Mouse (Mus musculus) adrenal gland, adult 2 months (tissue): ENCODE measurements at regions not wholly inside any gene's neighbourhood (a gene's known extent, or its start where the extent isn't known, plus 50 kb on each side); places are given as distances from the start of the nearest gene placed in this dataset.

Source experiments
- DNase-seq: peaks from one replicate; pipeline ENCODE4 v3.0.0; 2021

- no peak for DNase-seq
Measured at GRCm38 (mm10) chr9:99800076-99800475, 75.9 kb downstream of the Sox14 start.

- peak; percentile 2 for DNase-seq
Measured at GRCm38 (mm10) chr9:99799387-99800021, 76.5 kb downstream of the Sox14 start.

- no peak for DNase-seq
Measured at GRCm38 (mm10) chr9:99797066-99797770, 78.8 kb downstream of the Sox14 start.

- no peak for DNase-seq
Measured at GRCm38 (mm10) chr9:99792700-99793099, 75.6 kb upstream of the Cldn18 start.

- DNase-seq, result no peak
Measured at GRCm38 (mm10) chr9:99786864-99787263, 69.8 kb upstream of the Cldn18 start.

GRCm38 (mm10) chr9:99783156-99783555 lies 66.1 kb upstream of the Cldn18 start:
- no peak for DNase-seq

GRCm38 (mm10) chr9:99782364-99783119 lies 65.5 kb upstream of the Cldn18 start:
- DNase-seq, result no peak

GRCm38 (mm10) chr9:99778871-99779270 lies 61.8 kb upstream of the Cldn18 start:
- DNase-seq, result no peak

- no peak for DNase-seq
Measured at GRCm38 (mm10) chr9:99770696-99771095, 53.6 kb upstream of the Cldn18 start.
